Mouse (Mus musculus) embryo, embryonic 10 days (tissue): ENCODE results near the gene P4hb.
"Not testable (repeated sequence)": the region's sequence is repeated elsewhere in the genome, so short reads cannot be mapped to it uniquely, and the experiment has no call there.

Experiments
- DNase-seq: peaks from one replicate; pipeline ENCODE4 v3.0.0-alpha.2; 2015; ENCODE audit warnings: low spot score

Gene P4hb

DNA sequence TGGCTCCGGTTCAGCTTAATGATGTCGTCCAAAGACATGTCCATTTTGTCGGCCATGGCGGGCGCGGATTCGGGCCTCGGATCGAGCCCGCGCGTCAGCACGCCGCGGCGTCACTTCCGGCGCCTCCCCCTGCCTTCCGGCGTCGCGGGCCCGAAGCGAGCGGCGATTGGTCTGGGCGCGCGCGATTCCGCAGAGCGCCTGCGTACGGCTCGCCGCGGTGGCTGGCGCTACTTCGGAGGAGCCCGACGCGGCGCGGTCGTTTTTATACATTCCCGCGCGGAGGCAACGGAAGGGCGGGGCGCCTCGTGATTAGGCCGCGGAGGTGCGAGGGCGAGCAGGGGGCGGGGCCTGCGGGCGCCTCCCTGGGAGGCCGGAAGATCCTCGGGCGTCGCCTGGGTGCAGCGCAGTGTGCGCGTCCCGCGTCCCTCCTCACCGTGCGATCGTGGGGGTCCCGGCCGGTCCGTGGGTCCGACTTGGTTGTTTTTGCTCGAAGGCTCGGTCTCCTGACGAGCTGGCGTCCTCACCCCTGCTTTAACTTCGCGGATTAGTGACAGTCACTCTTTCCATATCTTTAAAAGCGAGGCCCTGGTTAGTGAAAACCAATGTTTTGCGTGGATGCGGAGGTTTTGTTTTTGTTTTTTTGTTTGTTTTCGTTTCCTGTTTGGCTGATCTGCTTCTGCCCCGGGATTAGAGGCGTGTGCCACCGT lies 25.4 kb upstream of the P4hb start, which contains the start of the genes Alyref and Anapc11:
Gene Alyref (minus strand): TSS at position 83 of the 707 bp plus-strand sequence.
Gene Anapc11 (plus strand): TSS at position 139 of the 707 bp plus-strand sequence.
- DNase-seq: peak; percentile 98

GRCm38 (mm10) chr11:120597240-120598235 lies 24.5 kb upstream of the P4hb start:
- DNase-seq: no peak

DNA sequence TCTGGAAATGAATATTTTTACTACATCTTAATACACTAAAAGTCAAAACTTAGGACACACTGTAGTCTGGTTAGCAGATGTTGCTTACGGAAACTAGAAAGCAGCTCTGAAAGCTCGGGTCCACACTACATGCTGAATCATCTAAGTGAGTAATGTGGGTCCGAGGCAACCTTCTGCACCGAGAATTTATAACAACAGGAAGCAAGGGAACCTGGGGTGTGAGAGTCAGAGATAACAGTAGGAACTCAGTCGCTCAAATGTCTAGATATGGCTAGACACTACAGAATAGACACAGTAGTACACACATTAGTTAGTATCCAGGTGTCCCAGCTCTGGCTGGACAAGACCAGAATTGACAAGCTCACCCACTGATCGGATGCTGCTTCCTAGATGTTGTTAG lies 15.5 kb upstream of the P4hb start:
- no peak for DNase-seq

- DNase-seq: no peak
These were observed 10.9 kb upstream of the P4hb start for GRCm38 (mm10) chr11:120583937-120584336.

GRCm38 (mm10) chr11:120582982-120583293 lies 9.9 kb upstream of the P4hb start:
- DNase-seq: not testable (repeated sequence)

GRCm38 (mm10) chr11:120582268-120582981 lies 9.4 kb upstream of the P4hb start:
- peak; percentile 43 for DNase-seq

GRCm38 (mm10) chr11:120581490-120582267 lies 8.6 kb upstream of the P4hb start, which contains the start of gene Arhgdia:
Gene Arhgdia (minus strand): TSS chr11:120581624.
- peak; percentile 90 for DNase-seq

DNA sequence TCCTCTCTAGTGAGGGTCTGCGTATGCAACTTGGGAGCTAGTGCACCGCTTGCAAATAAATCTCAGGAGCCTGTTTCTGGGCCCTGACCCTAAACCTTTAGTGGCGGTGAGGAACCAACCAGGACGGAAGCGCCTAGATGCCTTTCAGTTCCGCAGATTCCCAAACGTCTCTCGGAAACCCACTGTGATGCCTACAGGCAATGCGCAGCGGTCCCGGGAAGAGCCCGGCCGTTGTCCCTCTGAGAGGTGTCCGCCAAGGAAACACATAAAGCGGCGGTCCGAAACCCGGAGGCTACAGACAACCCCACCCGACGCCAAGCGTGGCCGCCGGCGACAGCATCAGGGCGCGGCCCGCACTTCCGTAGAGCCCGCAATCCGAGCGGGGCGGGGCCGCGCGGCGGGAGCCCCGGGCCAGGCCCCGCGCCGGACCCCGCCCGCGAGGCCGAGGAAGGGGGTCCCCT lies 7.8 kb upstream of the P4hb start:
- peak; percentile 40 for DNase-seq

- DNase-seq: no peak
These were observed 7.1 kb upstream of the P4hb start for GRCm38 (mm10) chr11:120580190-120580589.

DNA sequence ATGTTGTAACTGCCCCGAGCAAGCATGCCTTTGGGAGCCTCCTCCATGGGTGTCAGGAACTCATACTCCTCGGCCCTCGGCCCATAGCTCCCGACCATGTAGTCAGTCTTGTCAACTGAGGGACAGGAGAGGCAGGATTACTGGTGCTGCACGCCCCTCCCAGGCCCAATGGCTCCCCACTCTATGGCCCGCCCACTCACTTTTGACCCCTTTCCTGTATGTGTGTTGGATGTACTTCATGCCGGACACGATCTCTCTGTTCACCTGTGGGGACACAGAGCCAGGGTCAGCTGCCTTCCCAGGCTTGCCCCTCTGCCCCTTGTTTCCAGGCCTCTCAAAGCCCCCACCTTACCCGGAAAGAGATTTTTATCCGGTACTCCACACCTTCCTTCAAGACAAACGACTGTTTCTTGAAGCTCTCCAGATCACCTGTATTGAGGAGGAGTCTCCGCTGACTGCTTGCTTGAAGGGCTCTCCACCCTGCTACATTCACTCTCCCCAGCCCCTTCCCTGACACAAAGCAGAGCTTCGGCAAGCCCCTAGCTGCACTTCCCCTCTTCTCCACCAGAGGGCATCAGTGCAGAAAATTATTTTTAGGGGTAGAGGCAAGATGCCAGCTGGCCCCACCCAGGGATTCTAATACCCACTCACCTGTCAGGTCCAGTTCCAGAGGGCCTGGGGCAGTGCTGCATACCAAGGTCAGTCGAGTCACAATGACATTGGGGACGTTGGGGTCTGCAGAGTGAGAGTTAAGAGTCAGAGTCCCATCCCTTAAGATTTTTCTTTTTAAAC lies 6.5 kb upstream of the P4hb start:
- peak; percentile 78 for DNase-seq

DNA sequence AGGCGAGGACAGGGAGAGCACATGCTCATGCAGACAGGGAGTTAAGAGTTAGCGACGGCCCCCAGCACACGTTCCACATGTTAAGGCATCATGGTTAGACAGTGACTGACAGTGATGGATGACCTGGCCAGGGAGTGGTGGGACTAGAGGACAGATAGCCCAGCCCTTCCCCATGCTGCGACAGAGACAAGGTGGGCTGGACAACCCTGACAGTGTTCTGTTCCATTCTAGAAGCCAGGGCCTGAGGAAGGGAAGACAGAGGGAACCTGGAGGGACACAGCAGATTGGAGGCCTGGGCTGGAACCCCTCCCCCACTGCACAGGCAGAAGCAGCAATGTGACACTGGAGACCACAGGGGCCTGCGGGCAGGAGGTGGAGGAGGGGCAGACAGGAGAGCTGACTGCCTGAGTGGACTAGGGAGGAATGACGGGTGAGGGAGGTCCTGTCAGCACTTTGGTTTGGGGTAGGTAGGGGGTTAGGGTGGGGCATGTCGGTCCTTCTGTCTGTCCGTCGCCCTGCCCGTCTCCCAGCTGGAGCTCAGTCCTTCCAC lies 5.7 kb upstream of the P4hb start:
- no peak for DNase-seq

DNA sequence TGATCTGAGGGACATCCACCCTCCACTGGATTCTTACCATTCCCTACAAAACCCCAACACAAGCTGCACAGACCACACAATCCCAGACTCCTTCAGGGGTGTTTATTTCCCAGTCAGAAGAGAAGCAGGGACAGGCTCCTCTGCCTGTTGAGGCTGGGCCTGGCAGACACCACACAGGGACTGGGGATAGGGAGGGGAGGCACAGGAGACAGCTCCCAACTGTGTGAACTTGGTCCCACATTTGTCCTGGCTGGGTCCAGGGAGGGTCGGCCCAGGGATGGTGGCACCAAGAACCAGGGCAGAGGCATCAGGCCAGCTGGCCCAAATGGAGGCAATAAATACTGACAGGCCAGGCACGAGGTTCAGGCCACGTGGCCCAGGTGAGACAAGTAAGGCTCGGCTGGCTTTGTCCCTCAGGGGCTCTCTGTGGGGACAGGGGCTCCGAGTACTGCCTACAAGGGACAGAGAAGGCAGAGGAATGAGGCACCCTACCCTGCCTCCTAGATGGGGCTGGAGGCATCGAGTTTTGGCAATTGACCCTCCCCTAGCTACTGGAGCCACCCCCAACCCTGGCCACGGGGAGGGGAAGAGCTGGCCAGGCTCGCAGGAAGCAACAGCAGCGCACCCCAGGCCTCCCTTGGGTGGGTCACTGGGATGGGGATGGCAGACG lies 5.1 kb upstream of the P4hb start:
- DNase-seq: no peak

DNA sequence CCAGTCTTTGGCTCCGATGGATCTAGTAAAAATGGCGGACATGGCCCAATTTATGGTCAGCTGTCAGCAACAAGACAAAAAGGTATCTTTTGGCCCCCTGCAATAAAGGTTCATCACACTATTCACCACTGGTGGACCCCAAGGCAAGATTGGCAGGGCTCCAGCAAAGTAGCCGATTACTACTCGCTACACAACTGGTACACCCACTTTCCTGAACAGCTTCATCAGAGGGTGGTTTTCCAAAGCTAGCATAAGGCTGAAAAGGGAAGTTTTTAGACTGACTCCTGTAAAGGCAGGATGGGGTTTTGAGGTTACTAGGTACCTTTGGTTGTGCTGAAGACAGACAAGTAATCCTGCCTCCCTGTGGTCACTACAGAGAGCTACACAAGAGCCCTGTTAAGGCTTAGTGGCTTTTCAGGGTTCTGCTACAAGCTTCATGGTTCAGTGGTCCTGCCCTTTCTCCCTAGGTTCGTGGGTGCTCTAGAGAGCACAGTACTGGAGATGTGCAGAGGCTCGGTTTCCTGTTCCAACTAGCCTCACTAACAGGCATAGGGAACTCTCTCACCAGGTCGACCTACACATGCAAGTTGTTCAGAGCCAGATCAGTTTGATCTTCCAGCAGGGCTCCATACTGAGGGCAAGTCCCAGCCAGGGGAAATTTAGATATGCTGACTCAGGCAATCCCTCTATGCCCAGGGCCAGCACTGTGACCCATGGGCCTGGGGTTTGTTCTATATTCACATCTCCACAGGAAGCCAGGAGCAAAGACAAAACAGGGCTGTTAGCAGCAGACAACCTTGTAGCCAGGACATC lies 4.4 kb upstream of the P4hb start:
- DNase-seq: peak; percentile 58

DNA sequence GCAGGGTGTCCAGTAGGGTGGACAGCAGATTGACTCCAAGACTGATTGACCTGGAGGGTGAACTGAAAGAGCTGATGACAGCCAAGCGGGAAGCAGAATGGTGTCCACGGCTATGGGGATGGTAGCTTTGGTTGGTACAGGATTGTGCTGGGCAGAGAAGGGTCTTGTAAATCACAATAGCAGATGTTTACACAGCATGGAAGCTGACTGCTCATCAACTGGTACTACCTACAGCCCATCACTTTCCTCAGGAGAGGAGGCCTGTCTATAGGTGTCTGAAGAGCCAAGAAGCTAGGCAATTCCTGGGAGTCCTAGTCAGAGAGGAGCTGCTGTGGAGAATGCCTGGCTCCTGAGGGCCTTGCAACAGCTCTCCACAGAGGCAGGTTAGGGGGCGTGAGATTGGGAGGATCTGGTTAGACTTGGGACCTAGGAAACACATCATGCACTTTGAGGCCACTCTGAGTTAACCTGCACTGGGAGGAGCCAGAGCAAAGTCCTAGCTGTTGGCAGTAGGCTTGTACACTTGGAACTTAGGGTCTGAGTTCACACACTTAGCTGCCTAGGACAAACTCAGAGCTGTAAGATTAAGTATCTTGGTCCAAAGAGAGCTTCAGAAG lies 3.4 kb upstream of the P4hb start:
- no peak for DNase-seq

- DNase-seq: no peak
These were observed 2.9 kb upstream of the P4hb start for GRCm38 (mm10) chr11:120575940-120576339.

DNA sequence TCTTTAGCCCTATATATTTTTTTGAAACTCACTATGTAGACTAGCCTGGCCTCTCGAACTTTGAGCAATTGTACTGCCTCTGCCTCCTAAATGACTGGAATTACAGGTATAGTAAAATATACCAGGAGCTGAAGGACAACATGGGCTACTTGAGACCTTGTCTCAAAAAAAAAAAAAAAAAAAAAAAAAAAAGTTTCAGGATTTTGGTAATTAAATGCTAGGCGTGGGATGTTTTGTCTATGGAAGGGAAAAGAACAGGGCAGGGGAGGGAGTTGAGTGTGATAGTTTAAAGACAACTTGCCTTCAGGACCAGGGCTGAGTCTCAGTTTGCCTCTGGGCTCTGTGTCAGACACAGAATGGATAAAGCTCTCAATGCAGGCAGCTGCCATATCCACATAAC lies 2.0 kb upstream of the P4hb start:
- DNase-seq: no peak

- DNase-seq: peak; percentile 27
These were observed 1.2 kb upstream of the P4hb start for GRCm38 (mm10) chr11:120574278-120574600.

GRCm38 (mm10) chr11:120573585-120574277 lies 678 bp upstream of the P4hb start:
- peak; percentile 13 for DNase-seq
